39 mouse cellular contexts compared by ENCODE assay signal in genomic region chr8:13519503-13519902, GRCm38 (mm10). TPM values are rescaled to one million over a fixed set of nuclear protein-coding genes. Genes with fewer than 3 reads are reported as not detected.
DNase-seq lines count a peak whose midpoint lies in the region; ATAC-seq lines count a peak whose summit lies in the region.
"Had no signal": no experiment of that assay in that cellular context is flagged by ENCODE, and none has a peak within 500 bp of the region (broad histone marks: within the 10 kb centered on the region; RNA-seq: fewer than 3 reads in every experiment).

No protein-coding gene starts in this region.

- no peak overlapping the region for H3K9ac ChIP-seq in kidney, embryonic 14.5 days (ENCODE audit: low read depth, low read length)
- H3K9ac ChIP-seq: embryonic facial prominence, embryonic 13.5 days; forebrain, embryonic 15.5 days; heart, embryonic 15.5 days; hindbrain, embryonic 12.5 days; intestine, embryonic 15.5 days; limb, embryonic 13.5 days; lung, embryonic 15.5 days; midbrain, embryonic 15.5 days; neural tube, embryonic 15.5 days had no signal

- no peaks in the 10 kb centered on the region for H3K9me3 ChIP-seq in kidney, embryonic 14.5 days (ENCODE audit: control insufficient read depth, low read length)
- H3K9me3 ChIP-seq: embryonic facial prominence, embryonic 13.5 days; forebrain, embryonic 10.5 days; forebrain, embryonic 15.5 days; heart, embryonic 10.5 days; heart, embryonic 15.5 days; hindbrain, embryonic 12.5 days; intestine, embryonic 15.5 days; limb, embryonic 13.5 days; lung, embryonic 15.5 days; midbrain, embryonic 10.5 days; midbrain, embryonic 15.5 days; neural tube, embryonic 15.5 days had no signal

- H3K4me1 ChIP-seq in kidney, embryonic 14.5 days (ENCODE audit: control insufficient read depth, insufficient read depth, low read length), result no peaks in the 10 kb centered on the region
- H3K4me1 ChIP-seq: forebrain, embryonic 10.5 days; forebrain, embryonic 15.5 days; hindbrain, embryonic 12.5 days; midbrain, embryonic 10.5 days; midbrain, embryonic 15.5 days; neural tube, embryonic 15.5 days had no signal

- intact Hi-C loops in left cerebral cortex, postnatal 25 days (cut with DNase I), result no loop called here
- intact Hi-C loops in heart, postnatal 36 days (cut with DNase I), result no loop called here

- H3K4me3 ChIP-seq in kidney, embryonic 14.5 days (ENCODE audit: low read length), result no peak overlapping the region
- H3K4me3 ChIP-seq: embryonic facial prominence, embryonic 13.5 days; forebrain, embryonic 10.5 days; forebrain, embryonic 15.5 days; heart, embryonic 10.5 days; heart, embryonic 15.5 days; hindbrain, embryonic 12.5 days; intestine, embryonic 15.5 days; limb, embryonic 13.5 days; lung, embryonic 15.5 days; midbrain, embryonic 10.5 days; midbrain, embryonic 15.5 days; neural tube, embryonic 15.5 days had no signal

- peak; percentile 34 to 51 for DNase-seq in layer of hippocampus, adult 18-20 months (ENCODE audit: low spot score in 2 of 2)
- no peak for DNase-seq in layer of hippocampus, adult 9-10 months (ENCODE audit: low spot score)
- DNase-seq in right cerebral cortex, adult 2 months (ENCODE audit: low spot score in 2 of 2), result peak; percentile 54 to 70
- no peak for DNase-seq in right cerebral cortex, postnatal 14 days
- DNase-seq in left cerebral cortex, postnatal 25 days (ENCODE audit: low spot score in 2 of 2), result peak; percentile 47 to 83
- peak; percentile 48 for DNase-seq in telencephalon, adult 2 months (ENCODE audit: low read depth, low spot score)
- no peak for DNase-seq in heart, postnatal 36 days
- DNase-seq: adrenal gland, adult 8-10 months; cerebellum, adult 11 months; cerebellum, adult 9-10 months; gastrocnemius, postnatal 25 days; kidney, adult 2 months; kidney, postnatal 4 days; retina, postnatal 1 day; spleen, adult 18-20 months; thymus, postnatal 4 days had no signal

- no peak for ATAC-seq in kidney, embryonic 14.5 days (ENCODE audit: low FRiP score, low TSS enrichment)
- ATAC-seq: forebrain, embryonic 15.5 days; hindbrain, postnatal 0 days; intestine, embryonic 15.5 days; midbrain, embryonic 15.5 days had no signal

- WGBS in kidney, embryonic 14.5 days, result 75% methylated on average over 9 of the region's 9 CpGs

- H3K27ac ChIP-seq in kidney, embryonic 14.5 days (ENCODE audit: low read depth, low read length), result no peak overlapping the region
- H3K27ac ChIP-seq: embryonic facial prominence, embryonic 13.5 days; forebrain, embryonic 10.5 days; forebrain, embryonic 15.5 days; heart, embryonic 10.5 days; heart, embryonic 15.5 days; hindbrain, embryonic 12.5 days; hindbrain, postnatal 0 days; intestine, embryonic 15.5 days; kidney, postnatal 0 days; limb, embryonic 13.5 days; lung, embryonic 15.5 days; midbrain, embryonic 10.5 days; midbrain, embryonic 15.5 days; neural tube, embryonic 15.5 days; stomach, postnatal 0 days had no signal

- no peaks in the 10 kb centered on the region for H3K36me3 ChIP-seq in kidney, embryonic 14.5 days (ENCODE audit: control insufficient read depth, insufficient read depth, low read length)
- H3K36me3 ChIP-seq: embryonic facial prominence, embryonic 13.5 days; forebrain, embryonic 10.5 days; forebrain, embryonic 15.5 days; heart, embryonic 10.5 days; heart, embryonic 15.5 days; hindbrain, embryonic 12.5 days; intestine, embryonic 15.5 days; limb, embryonic 13.5 days; lung, embryonic 15.5 days; midbrain, embryonic 10.5 days; midbrain, embryonic 15.5 days; neural tube, embryonic 15.5 days had no signal

- no peak overlapping the region for H3K4me2 ChIP-seq in kidney, embryonic 14.5 days (replicated peaks; ENCODE audit: low read depth, low read length)
- H3K4me2 ChIP-seq: embryonic facial prominence, embryonic 13.5 days; forebrain, embryonic 15.5 days; heart, embryonic 15.5 days; hindbrain, embryonic 12.5 days; intestine, embryonic 15.5 days; limb, embryonic 13.5 days; liver, embryonic 11.5 days; lung, embryonic 15.5 days; midbrain, embryonic 15.5 days; neural tube, embryonic 15.5 days had no signal

- H3K27me3 ChIP-seq in kidney, embryonic 14.5 days (ENCODE audit: control insufficient read depth, insufficient read depth, low read length), result no peaks in the 10 kb centered on the region
- H3K27me3 ChIP-seq: forebrain, embryonic 15.5 days; hindbrain, embryonic 12.5 days; intestine, embryonic 15.5 days; lung, embryonic 15.5 days; midbrain, embryonic 15.5 days; neural tube, embryonic 15.5 days had no signal

RNA-seq across cellular contexts. Expression of gene Gas6, which starts 25.2 kb away (rescaled TPM):
- total RNA-seq in layer of hippocampus, adult 18-20 months (2021), result 10 to 100 TPM; 84.0 to 95.1 TPM
- 10 to 100 TPM; 97.5 to 98.9 TPM for total RNA-seq in left cerebral cortex, postnatal 25 days (2021)
- polyA plus RNA-seq in kidney, embryonic 14.5 days (2014; fragmentation: Nextera tagmentation; extraction: Ambion mirVana), result 12.0 and 18.7 TPM in 2 replicates
- 100 to 1,000 TPM; 117 to 135 TPM for total RNA-seq in heart, postnatal 36 days (2021)

RNA-seq across cellular contexts. Expression of gene 1700029H14Rik, which starts 42.8 kb away (rescaled TPM):
- total RNA-seq in layer of hippocampus, adult 18-20 months (2021), result not detected
- not detected for total RNA-seq in left cerebral cortex, postnatal 25 days (2021)
- not detected in 2 replicates for polyA plus RNA-seq in kidney, embryonic 14.5 days (2014; fragmentation: Nextera tagmentation; extraction: Ambion mirVana)
- not detected for total RNA-seq in heart, postnatal 36 days (2021)
- total RNA-seq: adrenal gland, adult 8-10 months; gastrocnemius, adult 18-20 months; gastrocnemius, postnatal 25 days; heart, postnatal 25 days; left cerebral cortex, adult 8-10 months; megakaryocyte progenitor cell, adult 5-6 weeks had no signal
- polyA plus RNA-seq: embryonic facial prominence, embryonic 13.5 days; forebrain, embryonic 10.5 days; forebrain, embryonic 15.5 days; heart, embryonic 10.5 days; heart, embryonic 15.5 days; hindbrain, embryonic 12.5 days; intestine, embryonic 15.5 days; kidney, adult 2 months; kidney, postnatal 0 days; limb, embryonic 13.5 days; liver, embryonic 11.5 days; liver, embryonic 16.5 days; lung, embryonic 15.5 days; midbrain, embryonic 10.5 days; midbrain, embryonic 15.5 days; neural tube, embryonic 15.5 days; stomach, postnatal 0 days; thymus, postnatal 0 days had no signal

Comparison
In these comparisons a context has a peak if more than half of its experiments do, and no peak if none do; other contexts are left out.
1. DNase-seq: peak in layer of hippocampus, adult 18-20 months (2 of 2), right cerebral cortex, adult 2 months (2 of 2), left cerebral cortex, postnatal 25 days (2 of 2) and telencephalon, adult 2 months (single experiment); none in layer of hippocampus, adult 9-10 months (single experiment), right cerebral cortex, postnatal 14 days (single experiment) and heart, postnatal 36 days (0 of 2).